9 mouse cellular contexts compared by ENCODE assay signal in the genomic region with DNA sequence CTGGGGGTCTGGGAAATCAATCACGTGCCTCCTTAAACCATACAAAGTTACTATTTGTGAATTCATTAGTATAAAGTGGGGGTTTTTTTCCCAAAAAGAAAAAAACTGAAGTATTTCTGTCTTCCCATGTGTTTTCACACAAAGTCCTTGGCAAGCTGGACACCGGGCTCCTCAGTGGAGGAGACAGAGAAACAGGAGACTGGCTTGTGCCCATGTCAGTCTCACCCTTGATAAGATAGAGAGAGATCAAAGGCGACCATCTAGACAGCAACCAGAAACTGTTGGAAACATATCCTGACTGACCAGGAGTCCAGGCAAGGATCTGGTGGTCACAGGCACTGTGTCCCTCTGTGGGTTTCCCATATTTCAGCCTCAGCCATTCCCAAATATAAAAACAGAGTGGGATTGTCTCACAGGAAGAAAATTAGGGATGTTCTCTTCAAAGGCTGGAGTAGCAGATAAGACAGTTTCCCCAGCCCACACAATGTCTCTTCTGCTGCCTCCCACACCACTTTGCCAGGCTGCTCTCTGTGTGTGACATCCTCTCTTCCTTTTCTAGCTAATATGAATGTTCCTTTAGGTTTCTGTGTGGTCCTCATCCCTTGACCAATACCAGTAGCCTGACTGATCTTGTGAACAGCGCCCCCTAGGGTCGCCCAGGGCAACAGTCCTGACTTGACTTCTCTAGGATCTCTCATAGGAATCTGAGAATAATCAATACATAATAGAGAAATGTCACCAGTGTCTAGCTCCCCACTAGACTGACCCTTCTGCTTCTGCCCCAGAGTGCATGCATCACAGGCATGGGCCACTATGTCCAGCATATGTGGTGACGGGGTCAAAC. TPM values are rescaled to one million over a fixed set of nuclear protein-coding genes. Genes with fewer than 3 reads are reported as not detected.
DNase-seq lines count a peak whose midpoint lies in the region; ATAC-seq and TF ChIP-seq lines count a peak whose summit lies in the region.
"Had no signal": no experiment of that assay in that cellular context is flagged by ENCODE, and none has a peak within 500 bp of the region (broad histone marks: within the 10 kb centered on the region; RNA-seq: fewer than 3 reads in every experiment).

No protein-coding gene starts in this region.

- H3K9ac ChIP-seq in limb, embryonic 11.5 days (ENCODE audit: low read length), result no peak overlapping the region

- no peak for TF ChIP-seq POLR2A in kidney, adult 2 months (IDR thresholded peaks at IDR 0.05; ENCODE audit: low read depth, low read length)
- TF ChIP-seq POLR2A in bone marrow macrophage, adult 2 months (IDR thresholded peaks at IDR 0.05; ENCODE audit: borderline replicate concordance, low read depth, low read length), result no peak

- H3K27ac ChIP-seq in kidney, adult 2 months (ENCODE audit: insufficient read depth, low read depth, low read length), result peak overlapping the region; percentile 3
- no peak overlapping the region for H3K27ac ChIP-seq in bone marrow macrophage, adult 2 months (ENCODE audit: insufficient read depth, low read depth, low read length)
- no peak overlapping the region for H3K27ac ChIP-seq in limb, embryonic 11.5 days (replicated peaks; ENCODE audit: low read depth, low read length)

- no peak for ATAC-seq in limb, embryonic 11.5 days (ENCODE audit: insufficient number of reproducible peaks, low FRiP score, low TSS enrichment, low read depth)
- ATAC-seq in erythroblast, adult 5-6 weeks (replicated peaks; ENCODE audit: low FRiP score, poor library complexity, severe bottlenecking), result no peak

- WGBS in kidney, adult 2 months, result 47% methylated on average over 6 of the region's 6 CpGs
- 48% methylated on average over 6 of the region's 6 CpGs for WGBS in limb, embryonic 11.5 days

- peaks cover 16% of the 10 kb centered on the region for H3K4me1 ChIP-seq in kidney, adult 2 months (ENCODE audit: control insufficient read depth, insufficient read depth, low read length)
- H3K4me1 ChIP-seq in E14TG2a.4 (replicated peaks; ENCODE audit: low read depth, low read length), result peaks cover 16% of the 10 kb centered on the region
- H3K4me1 ChIP-seq in bone marrow macrophage, adult 2 months (ENCODE audit: control insufficient read depth, insufficient read depth, low read length), result no peaks in the 10 kb centered on the region
- H3K4me1 ChIP-seq in limb, embryonic 11.5 days (ENCODE audit: control insufficient read depth, insufficient read depth, low read length), result peaks cover 9% of the 10 kb centered on the region

- H3K4me2 ChIP-seq in limb, embryonic 11.5 days (ENCODE audit: low read depth, severe bottlenecking), result no peak overlapping the region

- no peaks in the 10 kb centered on the region for H3K9me3 ChIP-seq in E14TG2a.4 (ENCODE audit: low read length)
- no peaks in the 10 kb centered on the region for H3K9me3 ChIP-seq in limb, embryonic 11.5 days (ENCODE audit: control insufficient read depth, low read length)

- DNase-seq in kidney, adult 2 months, result peak; percentile 52
- no peak for DNase-seq in kidney, adult 11 months
- peak; percentile 34 for DNase-seq in limb, embryonic 11.5 days (ENCODE audit: low spot score)
- DNase-seq in adrenal gland, postnatal 36 days, result no peak
- no peak for DNase-seq in frontal cortex, postnatal 10 days (ENCODE audit: low spot score in 2 of 2)
- DNase-seq: adrenal gland, adult 8-10 months had no signal

- no peaks in the 10 kb centered on the region; the same call in 1 of the 2 replicates for H3K36me3 ChIP-seq in kidney, adult 2 months (ENCODE audit: control insufficient read depth, insufficient read depth, low read length)
- no peaks in the 10 kb centered on the region for H3K36me3 ChIP-seq in E14TG2a.4 (ENCODE audit: insufficient read depth, low read length)
- H3K36me3 ChIP-seq in limb, embryonic 11.5 days (ENCODE audit: control insufficient read depth, insufficient read depth, low read length), result no peaks in the 10 kb centered on the region

- H3K27me3 ChIP-seq in kidney, adult 2 months (replicated peaks; ENCODE audit: control insufficient read depth, insufficient read depth, low read length), result no peaks in the 10 kb centered on the region
- H3K27me3 ChIP-seq in E14TG2a.4 (ENCODE audit: insufficient read depth, low read length), result peaks cover 20% of the 10 kb centered on the region
- no peaks in the 10 kb centered on the region for H3K27me3 ChIP-seq in limb, embryonic 11.5 days (ENCODE audit: control insufficient read depth, insufficient read depth, low read length)

- H3K4me3 ChIP-seq in kidney, adult 2 months (ENCODE audit: insufficient read depth, low read depth, low read length), result peak overlapping the region; percentile 51
- no peak overlapping the region for H3K4me3 ChIP-seq in E14TG2a.4 (replicated peaks; ENCODE audit: low read length)
- no peak overlapping the region for H3K4me3 ChIP-seq in bone marrow macrophage, adult 2 months (ENCODE audit: insufficient read depth, low read length)
- H3K4me3 ChIP-seq in limb, embryonic 11.5 days (ENCODE audit: low read depth, low read length), result no peak overlapping the region

- peak; percentile 60 for TF ChIP-seq CTCF in kidney, adult 2 months (conservative IDR thresholded peaks at IDR 0.05; ENCODE audit: insufficient read depth, insufficient read length, low read depth, low read length)
- TF ChIP-seq CTCF in E14TG2a.4 (conservative IDR thresholded peaks at IDR 0.05; ENCODE audit: low read length), result peak; percentile 63
- TF ChIP-seq CTCF in bone marrow macrophage, adult 2 months (IDR thresholded peaks at IDR 0.05; ENCODE audit: low read depth, low read length), result peak; percentile 39

RNA-seq across cellular contexts. Expression of a gene that starts 3.3 kb away (rescaled TPM):
- 424 and 448 TPM in 2 replicates for polyA plus RNA-seq in kidney, adult 2 months (2012; rRNA removed)
- polyA plus RNA-seq in bone marrow macrophage, adult 2 months (2012; ENCODE audit: insufficient read depth, insufficient read length, missing spikeins), result not detected in 2 replicates
- not detected in 2 replicates for polyA plus RNA-seq in limb, embryonic 11.5 days (2014; fragmentation: Nextera tagmentation; extraction: Ambion mirVana)
- total RNA-seq in erythroblast, adult 5-6 weeks (2015; ENCODE audit: low replicate concordance), result not detected in 2 replicates
- not detected in 2 replicates for total RNA-seq in erythroblast, adult 5-6 weeks (2017; ENCODE audit: low replicate concordance)
- not detected for total RNA-seq in adrenal gland, postnatal 36 days (2021)
- total RNA-seq: adrenal gland, adult 8-10 months had no signal

Comparison
In these comparisons a context has a peak if more than half of its experiments do, and no peak if none do; other contexts are left out.
1. DNase-seq: peak in kidney, adult 2 months (single experiment) and limb, embryonic 11.5 days (single experiment); none in kidney, adult 11 months (single experiment), adrenal gland, postnatal 36 days (0 of 2) and frontal cortex, postnatal 10 days (0 of 2).
2. RNA of a gene that starts 3.3 kb away (polyA plus RNA-seq): 424 to 448 TPM in kidney, adult 2 months; not detected in bone marrow macrophage, adult 2 months and not detected in limb, embryonic 11.5 days; every median in the first group is over 100 times any median in the second.
3. Peak in every context shown above with its lines, with median percentiles within 50 percentile points of each other: CTCF ChIP-seq.